Mouse (Mus musculus) liver, embryonic 18 days (tissue): Measurements from ENCODE around the gene Ppm1f. TPM values are rescaled to one million over a fixed set of nuclear protein-coding genes. Genes with fewer than 3 reads are reported as not detected.

ENCODE experiments used
- polyA plus RNA-seq: library from polyadenylated mRNA; depleted of rRNA; stranded (reverse); fragments of >200 nt; gene quantifications from 2 replicates; pipeline ENCODE4 v1.2.3, GENCODE M21; 2012; rRNA removed

Ppm1f gene
- polyA plus RNA-seq = 6.0 and 6.5 TPM in 2 replicates

DNA sequence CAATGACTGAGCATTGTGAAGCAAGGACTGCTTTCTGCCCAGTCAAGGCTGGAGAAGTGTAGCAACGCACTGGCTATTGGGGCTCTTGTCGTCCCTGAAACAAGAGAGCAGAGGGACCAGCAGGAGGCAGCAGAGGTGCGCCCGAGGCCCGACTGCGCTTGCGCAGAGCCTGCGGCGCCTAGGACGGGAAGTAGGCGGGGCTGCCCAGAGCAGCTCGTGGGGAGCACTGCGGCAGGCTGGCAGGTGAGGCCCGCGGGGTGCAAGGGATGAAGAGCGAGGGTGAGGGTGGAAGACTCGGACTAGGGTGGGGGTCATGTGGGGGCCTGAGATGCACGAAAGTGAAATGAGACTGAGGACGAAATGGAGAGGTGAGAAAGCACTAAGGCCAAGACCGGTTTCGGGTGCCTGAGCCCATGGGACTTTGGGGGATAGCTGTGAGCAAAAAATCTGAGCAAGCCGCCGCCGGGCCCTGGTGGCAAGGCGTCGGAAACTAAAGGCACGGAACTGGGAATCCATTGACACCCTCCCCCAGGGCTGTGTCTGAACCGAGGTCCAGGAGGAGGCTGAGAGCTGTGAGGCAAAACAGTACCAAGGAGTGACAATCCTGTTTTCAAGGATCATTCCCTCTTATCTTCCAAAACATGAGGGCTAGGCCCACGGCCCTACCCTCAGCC, at the start of gene Ppm1f:
Ppm1f (plus strand) TSS at position 88 of the 674 bp plus-strand sequence.

DNA sequence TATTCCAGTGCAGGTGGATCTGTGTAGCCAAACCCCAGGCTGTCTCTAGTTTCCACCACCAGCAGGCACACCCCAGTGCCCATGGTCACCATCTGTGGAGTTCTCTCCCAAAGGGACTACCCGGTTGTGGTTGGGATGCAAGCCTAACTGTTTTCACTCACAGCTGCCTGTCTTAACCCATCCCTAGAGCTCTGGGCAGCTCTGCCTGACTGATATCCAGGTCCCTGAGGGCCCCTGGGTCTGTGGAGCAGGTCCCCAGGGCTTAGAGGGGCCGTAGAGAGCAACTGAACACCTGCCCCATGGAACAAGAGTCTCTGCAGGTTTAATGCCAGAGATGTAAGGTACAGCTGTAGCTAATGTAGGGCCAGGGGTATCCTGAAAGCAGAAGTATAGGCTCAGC, 32.3 kb upstream of the Ppm1f start, which contains the start of gene Igll1:
Igll1 (minus strand) TSS at position 8 of the 400 bp plus-strand sequence.

DNA sequence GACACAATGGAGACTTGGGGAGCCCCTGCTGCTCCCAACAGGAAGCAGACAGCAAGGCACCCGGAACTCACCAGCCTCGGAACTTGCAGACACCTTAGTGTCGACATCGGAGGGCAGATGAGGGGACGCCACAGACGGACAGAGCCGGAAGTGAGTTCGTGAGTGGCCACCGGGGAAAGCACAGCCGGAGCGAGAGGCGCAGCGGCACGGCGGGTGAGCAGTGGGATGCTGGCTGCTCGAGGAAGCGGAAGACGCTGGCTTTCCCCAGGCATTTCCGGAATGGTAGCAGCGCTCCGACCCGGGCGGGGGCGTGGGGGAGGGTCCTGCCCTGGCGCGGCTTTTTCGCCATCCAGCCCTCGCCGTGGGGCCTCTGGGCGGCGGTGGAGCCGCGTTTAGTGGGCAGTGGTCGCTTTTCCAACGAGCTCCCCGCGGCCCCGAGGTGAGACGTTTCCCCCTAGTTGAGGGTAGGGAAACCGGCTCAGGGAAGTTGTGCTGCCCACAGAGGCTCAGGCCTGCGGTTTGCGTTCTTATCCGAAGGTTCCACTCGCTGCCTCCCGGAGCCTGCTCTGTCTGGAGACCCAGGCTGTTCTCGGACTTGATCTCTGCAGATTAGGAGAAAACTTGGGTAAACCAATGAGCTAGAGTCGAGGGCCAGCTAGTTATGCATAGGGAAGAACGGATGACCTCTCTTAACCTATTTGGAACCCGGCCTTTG, 25.5 kb upstream of the Ppm1f start, which contains the start of the genes Top3b and Vpreb1:
Top3b (plus strand) TSS at position 120 of the 715 bp plus-strand sequence.
Vpreb1 (minus strand) TSS at position 227 of the 715 bp plus-strand sequence.

Other genes with a start within 250 kb of the Ppm1f start
- gene Olfr19, start 220.1 kb upstream of the Ppm1f start, polyA plus RNA-seq = not detected in 2 replicates
- gene Spag6l, start 67.0 kb upstream of the Ppm1f start, polyA plus RNA-seq = 0.07 TPM in 1 of 2 replicates, not detected in the other
- 23.8 and 29.2 TPM in 2 replicates for gene Igll1, start 32.5 kb upstream of the Ppm1f start, polyA plus RNA-seq
- 26.3 and 29.9 TPM in 2 replicates for gene Top3b, start 25.7 kb upstream of the Ppm1f start, polyA plus RNA-seq
- 21.6 and 33.0 TPM in 2 replicates for gene Vpreb1, start 25.6 kb upstream of the Ppm1f start, polyA plus RNA-seq
- gene Mapk1, start 86.9 kb downstream of the Ppm1f start, polyA plus RNA-seq = 49.7 and 50.9 TPM in 2 replicates
- gene Ypel1, start 173.2 kb downstream of the Ppm1f start, polyA plus RNA-seq = 0.44 and 0.48 TPM in 2 replicates
- gene Ppil2, start 214.8 kb downstream of the Ppm1f start, polyA plus RNA-seq = 32.1 and 32.4 TPM in 2 replicates
- 9.0 TPM in 2 replicates for gene 2610318N02Rik, start 228.7 kb downstream of the Ppm1f start, polyA plus RNA-seq
- 23.5 and 25.2 TPM in 2 replicates for gene Sdf2l1, start 235.9 kb downstream of the Ppm1f start, polyA plus RNA-seq
- gene Ydjc, start 248.2 kb downstream of the Ppm1f start, polyA plus RNA-seq = 4.9 TPM in 2 replicates